Mouse (Mus musculus) cortical plate, adult 2 months (tissue): ENCODE results near the gene Optc.

Experiments used
- CTCF ChIP-seq: fragments of 200-500 bp; IDR thresholded peaks from 2 replicates; pipeline ENCODE4 v1.5.1; 2011; ENCODE audit warnings: mild to moderate bottlenecking, control low read depth, low read length; ENCODE audit not compliant: insufficient read depth; ENCODE audit errors: extremely low read depth
- POLR2A ChIP-seq: fragments of 200-500 bp; IDR thresholded peaks from 2 replicates; pipeline ENCODE4 v1.6.1; 2011; ENCODE audit warnings: mild to moderate bottlenecking, low read length, control low read depth; ENCODE audit not compliant: insufficient read depth; ENCODE audit errors: extremely low read depth

DNA sequence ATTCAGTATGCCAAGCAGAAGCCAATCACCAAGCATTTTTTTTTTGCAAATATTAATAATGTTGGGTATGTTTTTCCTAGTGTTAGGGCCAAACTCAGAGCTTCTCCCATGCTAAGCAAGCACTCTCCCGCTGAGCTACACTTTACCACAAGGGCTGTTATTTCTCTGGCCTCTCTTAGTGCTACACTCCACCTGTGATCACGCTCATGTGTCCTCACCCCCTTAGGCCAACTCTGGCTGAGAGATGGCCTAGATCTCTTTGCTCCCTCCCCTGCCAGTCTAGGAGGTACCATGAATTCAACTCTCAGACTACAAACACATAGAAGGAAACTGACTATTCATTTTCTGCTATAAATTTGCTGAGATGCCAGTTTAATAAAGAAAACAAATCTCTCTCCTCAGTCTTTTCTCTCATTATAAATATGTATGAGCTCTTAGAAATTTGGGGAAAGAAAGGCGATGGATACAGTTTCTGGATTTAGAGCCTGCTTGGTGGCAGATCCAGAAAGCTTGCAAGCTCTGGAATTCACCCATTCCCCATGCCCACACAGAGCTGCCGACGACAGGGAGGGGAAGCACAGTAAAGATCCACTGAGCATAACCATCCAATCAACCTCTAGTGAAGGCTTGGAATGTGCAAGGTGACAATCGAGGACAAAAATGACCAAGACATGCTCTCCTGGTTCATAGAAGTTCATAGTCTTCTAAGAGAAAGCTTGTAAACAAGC lies 34.5 kb downstream of the Optc start:
- TF ChIP-seq CTCF = no peak
- TF ChIP-seq POLR2A = no peak
